Mouse (Mus musculus) lung, adult 18-20 months (tissue): ENCODE measurements around the gene Cog7.

Experiments
- DNase-seq, 2 experiments: peaks; one replicate each; pipeline ENCODE4 v3.0.0; 2022; ENCODE audit warnings: mixed read lengths in 2 of 2

The Cog7 gene

GRCm38 (mm10) chr7:121981307-121981871 lies at the start of gene Cog7:
TSS of gene Cog7 (minus strand) at chr7:121981711.
- peak; percentile 91 to 92 for DNase-seq

- no peak for DNase-seq
These were observed 40.6 kb upstream of the Cog7 start for GRCm38 (mm10) chr7:122022131-122022530.

GRCm38 (mm10) chr7:122020667-122021354 lies 39.3 kb upstream of the Cog7 start, which contains the start of gene Gga2:
TSS of gene Gga2 (minus strand) at chr7:122021222.
- peak; percentile 87 to 89 for DNase-seq

GRCm38 (mm10) chr7:122020273-122020666 lies 38.8 kb upstream of the Cog7 start:
- no peak for DNase-seq

- DNase-seq = no peak
These were observed 37.5 kb upstream of the Cog7 start for GRCm38 (mm10) chr7:122018978-122019377.

GRCm38 (mm10) chr7:122018247-122018646 lies 36.7 kb upstream of the Cog7 start:
- DNase-seq = peak; percentile 27 to 42

GRCm38 (mm10) chr7:122015734-122016133 lies 34.2 kb upstream of the Cog7 start:
- DNase-seq = peak; percentile 33 to 42

- DNase-seq = peak in 1 of 2 experiments; percentile 8
These were observed 33.6 kb upstream of the Cog7 start for GRCm38 (mm10) chr7:122015105-122015504.

- DNase-seq = no peak
These were observed 31.4 kb upstream of the Cog7 start for GRCm38 (mm10) chr7:122012949-122013348.

GRCm38 (mm10) chr7:122012370-122012769 lies 30.9 kb upstream of the Cog7 start:
- DNase-seq = no peak

- no peak for DNase-seq
These were observed 18.9 kb upstream of the Cog7 start for GRCm38 (mm10) chr7:122000396-122000795.

GRCm38 (mm10) chr7:121995961-121996360 lies 14.4 kb upstream of the Cog7 start:
- DNase-seq = no peak

- peak; percentile 52 to 62 for DNase-seq
These were observed 6.5 kb downstream of the Cog7 start for GRCm38 (mm10) chr7:121975031-121975430.

GRCm38 (mm10) chr7:121971698-121972097 lies 9.8 kb downstream of the Cog7 start:
- no peak for DNase-seq

GRCm38 (mm10) chr7:121970250-121970649 lies 11.3 kb downstream of the Cog7 start:
- no peak for DNase-seq

- no peak for DNase-seq
These were observed 12.7 kb downstream of the Cog7 start for GRCm38 (mm10) chr7:121968816-121969215.

GRCm38 (mm10) chr7:121968242-121968641 lies 13.3 kb downstream of the Cog7 start:
- no peak for DNase-seq

- DNase-seq = no peak
These were observed 15.3 kb downstream of the Cog7 start for GRCm38 (mm10) chr7:121966169-121966568.

- peak in 1 of 2 experiments; percentile 62 for DNase-seq
These were observed 17.6 kb downstream of the Cog7 start for GRCm38 (mm10) chr7:121963883-121964398.

- DNase-seq = no peak
These were observed 18.9 kb downstream of the Cog7 start for GRCm38 (mm10) chr7:121962571-121962959.

- DNase-seq = no peak
These were observed 19.5 kb downstream of the Cog7 start for GRCm38 (mm10) chr7:121961913-121962570.

- no peak for DNase-seq
These were observed 25.7 kb downstream of the Cog7 start for GRCm38 (mm10) chr7:121955802-121956201.

GRCm38 (mm10) chr7:121954891-121955669 lies 26.4 kb downstream of the Cog7 start:
- DNase-seq = no peak
